Mouse (Mus musculus) myocyte (in vitro differentiated cells): ENCODE measurements around the gene Cxcr5. TPM values are rescaled to one million over a fixed set of nuclear protein-coding genes. Genes with fewer than 3 reads are reported as not detected.
A peak's percentile ranks its signal among the peaks of the same experiment; 100 is the strongest.

Source experiments
- H3K27me3 ChIP-seq: one replicate; pipeline ENCODE4 v1.6.1; 2011; ENCODE audit not compliant: control insufficient read depth, insufficient read depth, insufficient read length
- H3K36me3 ChIP-seq: one replicate; pipeline ENCODE4 v1.6.1; 2011; ENCODE audit not compliant: control insufficient read depth, insufficient read depth
- H3K4me2 ChIP-seq: one replicate; pipeline ENCODE4 v1.6.1; 2011; ENCODE audit warnings: low read depth, control low read depth
- H3K4me3 ChIP-seq: one replicate; pipeline ENCODE4 v1.5.1; 2011; ENCODE audit warnings: mild to moderate bottlenecking, control low read depth, moderate library complexity
- H3K79me2 ChIP-seq: one replicate; pipeline ENCODE4 v1.6.1; 2011; ENCODE audit not compliant: control insufficient read depth, insufficient read depth
- H3ac ChIP-seq: one replicate; pipeline ENCODE4 v1.6.1; 2011; ENCODE audit not compliant: control insufficient read depth, insufficient read length
- CEBPB ChIP-seq: IDR thresholded peaks from 2 replicates; pipeline ENCODE4 v1.6.1; 2011; ENCODE audit warnings: mild to moderate bottlenecking, moderate library complexity; ENCODE audit not compliant: poor library complexity, insufficient read depth, severe bottlenecking
- E2F4 ChIP-seq: IDR thresholded peaks from one replicate; pipeline ENCODE4 v1.6.1; 2011; ENCODE audit warnings: mild to moderate bottlenecking, control low read depth, moderate library complexity; ENCODE audit not compliant: insufficient read depth
- MAX ChIP-seq: IDR thresholded peaks from one replicate; pipeline ENCODE4 v1.6.1; 2011; ENCODE audit warnings: low read depth, mild to moderate bottlenecking, control low read depth
- MYOD1 ChIP-seq, 3 experiments: IDR thresholded peaks; one replicate each; pipeline ENCODE4 v1.6.1; 2011; ENCODE audit warnings: control low read depth in 2 of 3, low read depth in 2 of 3, mild to moderate bottlenecking in 2 of 3, moderate library complexity in 1 of 3; ENCODE audit not compliant: insufficient read length in 2 of 3, control insufficient read depth in 1 of 3
- MYOG ChIP-seq, 3 experiments: IDR thresholded peaks; one replicate each; pipeline ENCODE4 v1.6.1; 2011; ENCODE audit warnings: control low read depth in 2 of 3, low read depth in 2 of 3, mild to moderate bottlenecking in 2 of 3; ENCODE audit not compliant: insufficient read length in 2 of 3, control insufficient read depth in 1 of 3, insufficient read depth in 1 of 3
- POLR2A ChIP-seq: IDR thresholded peaks from one replicate; pipeline ENCODE4 v1.6.1; 2011; ENCODE audit warnings: low read depth, mild to moderate bottlenecking, control low read depth, moderate library complexity; ENCODE audit not compliant: insufficient read length
- POLR2AphosphoS2 ChIP-seq: IDR thresholded peaks from one replicate; pipeline ENCODE4 v1.6.1; 2011; ENCODE audit warnings: low read depth, control low read depth; ENCODE audit not compliant: insufficient read length
- REST ChIP-seq: IDR thresholded peaks from one replicate; pipeline ENCODE4 v1.6.1; 2011; ENCODE audit warnings: mild to moderate bottlenecking, control low read depth, moderate library complexity; ENCODE audit not compliant: insufficient read depth, insufficient read length
- SRF ChIP-seq: IDR thresholded peaks from one replicate; pipeline ENCODE4 v1.6.1; 2011; ENCODE audit warnings: low read depth; ENCODE audit not compliant: control insufficient read depth, insufficient read length
- TCF12 ChIP-seq: IDR thresholded peaks from one replicate; pipeline ENCODE4 v1.6.1; 2011; ENCODE audit warnings: mild to moderate bottlenecking, control low read depth; ENCODE audit not compliant: poor library complexity, insufficient read depth, severe bottlenecking
- TCF3 ChIP-seq: IDR thresholded peaks from one replicate; pipeline ENCODE4 v1.6.1; 2011; ENCODE audit warnings: low read depth, control low read depth; ENCODE audit not compliant: insufficient read length
- USF1 ChIP-seq: IDR thresholded peaks from one replicate; pipeline ENCODE4 v1.6.1; 2011; ENCODE audit warnings: low read depth, mild to moderate bottlenecking, control low read depth, moderate library complexity
- polyA plus RNA-seq: library from polyadenylated mRNA; unstranded; fragments of >200 nt; fragmentation: generic; extraction: Trizol; gene quantifications from one replicate; pipeline ENCODE4 v1.2.1, GENCODE M21; 2012; ENCODE audit warnings: missing spikeins

Cxcr5 gene
- polyA plus RNA-seq, 1 experiment: 0.01 TPM

DNA sequence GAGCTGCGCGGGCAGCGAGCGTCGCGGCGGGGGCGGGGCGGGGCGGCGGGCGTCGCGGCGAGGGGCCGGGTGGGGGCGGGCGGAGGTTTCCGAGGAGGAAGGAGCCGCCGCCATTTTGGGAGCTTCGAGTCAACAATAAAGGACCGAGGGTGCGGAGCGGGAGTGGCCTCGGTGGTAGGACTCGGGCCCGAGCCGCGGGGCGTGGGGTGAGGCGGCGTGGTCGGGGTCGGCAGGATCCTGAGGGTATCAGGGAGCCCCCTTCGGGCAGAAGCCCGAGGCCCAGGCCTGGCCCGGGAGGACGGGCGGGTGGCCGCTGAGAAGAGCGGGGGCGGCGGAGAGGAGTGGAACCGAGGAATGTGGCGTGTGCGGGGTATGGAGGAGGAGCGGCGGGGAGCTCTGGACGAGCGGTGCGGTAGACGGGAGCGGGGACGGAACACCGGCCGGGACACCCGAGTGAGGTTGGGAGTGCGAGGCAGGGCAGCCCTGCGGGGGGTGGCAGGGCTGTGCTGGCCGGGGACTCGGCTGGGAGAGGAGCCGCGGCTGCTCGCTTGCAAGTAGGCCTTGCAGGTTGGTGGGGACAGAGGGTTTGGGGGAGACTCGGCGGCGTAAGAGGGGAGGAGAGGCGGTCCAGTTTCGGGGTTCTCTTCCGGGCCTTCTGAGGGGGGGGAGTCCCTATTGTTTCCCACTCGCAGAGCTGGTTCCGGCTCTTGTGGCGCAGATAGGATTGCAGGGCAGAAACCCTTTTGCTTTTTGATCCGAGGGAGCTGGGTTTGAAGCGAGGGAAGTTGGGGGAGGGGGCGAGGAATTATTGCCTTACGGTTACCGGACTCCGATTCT, 43.3 kb upstream of the Cxcr5 start, which contains the start of gene Ddx6:
Gene Ddx6, plus strand, starts transcription at position 114 of the 837 bp plus-strand sequence.
- peaks cover 25% of the 10 kb centered on the region for H3K36me3 ChIP-seq
- H3ac ChIP-seq: peak within 1 kb of the TSS; percentile 94
- H3K27me3 ChIP-seq: no peaks in the 10 kb centered on the region
- peak within 1 kb of the TSS; percentile 98 for H3K4me3 ChIP-seq
- TF ChIP-seq MYOD1 (IDR thresholded peaks at IDR 0.05; ENCODE audit: control insufficient read depth in 1 of 3, insufficient read length in 2 of 3, low read depth in 2 of 3) (no peak), MAX (no peak), MYOG (IDR thresholded peaks at IDR 0.05; ENCODE audit: control insufficient read depth in 1 of 3, insufficient read depth in 1 of 3, insufficient read length in 2 of 3, low read depth in 2 of 3) (peak in 1 of 3 experiments; percentile 8), TCF3 (no peak)
- peaks cover 72% of the 10 kb centered on the region for H3K79me2 ChIP-seq
- peak within 1 kb of the TSS; percentile 94 for H3K4me2 ChIP-seq

DNA sequence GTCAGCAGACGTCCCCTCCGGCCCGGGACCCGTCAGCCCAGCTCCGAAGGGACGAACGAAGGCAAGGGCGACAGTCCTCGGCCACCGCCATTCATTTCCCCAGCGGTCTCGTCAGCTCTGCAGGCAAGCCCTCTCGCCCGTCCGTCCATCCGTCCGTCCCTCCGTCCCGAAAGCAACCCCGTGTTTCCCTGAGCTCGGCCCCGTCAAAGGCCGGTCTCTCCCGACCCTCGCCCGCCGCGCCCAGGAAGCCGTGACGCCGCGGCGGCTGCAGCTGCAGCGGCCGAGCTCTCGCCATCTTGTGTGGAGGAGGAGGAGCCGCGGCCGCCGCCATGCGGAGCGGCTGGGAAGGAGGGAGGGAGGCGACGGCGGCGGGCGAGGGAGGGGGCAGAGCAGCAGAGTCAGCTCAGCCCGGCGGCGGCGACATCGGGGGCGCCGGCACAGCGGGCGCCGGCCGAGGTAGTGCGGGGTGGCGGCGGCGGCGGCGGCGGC, 42.7 kb upstream of the Cxcr5 start:
- Histone ChIP-seq H3K4me3 (peak overlapping the region; percentile 98), H3K36me3 (peaks cover 19% of the 10 kb centered on the region)

DNA sequence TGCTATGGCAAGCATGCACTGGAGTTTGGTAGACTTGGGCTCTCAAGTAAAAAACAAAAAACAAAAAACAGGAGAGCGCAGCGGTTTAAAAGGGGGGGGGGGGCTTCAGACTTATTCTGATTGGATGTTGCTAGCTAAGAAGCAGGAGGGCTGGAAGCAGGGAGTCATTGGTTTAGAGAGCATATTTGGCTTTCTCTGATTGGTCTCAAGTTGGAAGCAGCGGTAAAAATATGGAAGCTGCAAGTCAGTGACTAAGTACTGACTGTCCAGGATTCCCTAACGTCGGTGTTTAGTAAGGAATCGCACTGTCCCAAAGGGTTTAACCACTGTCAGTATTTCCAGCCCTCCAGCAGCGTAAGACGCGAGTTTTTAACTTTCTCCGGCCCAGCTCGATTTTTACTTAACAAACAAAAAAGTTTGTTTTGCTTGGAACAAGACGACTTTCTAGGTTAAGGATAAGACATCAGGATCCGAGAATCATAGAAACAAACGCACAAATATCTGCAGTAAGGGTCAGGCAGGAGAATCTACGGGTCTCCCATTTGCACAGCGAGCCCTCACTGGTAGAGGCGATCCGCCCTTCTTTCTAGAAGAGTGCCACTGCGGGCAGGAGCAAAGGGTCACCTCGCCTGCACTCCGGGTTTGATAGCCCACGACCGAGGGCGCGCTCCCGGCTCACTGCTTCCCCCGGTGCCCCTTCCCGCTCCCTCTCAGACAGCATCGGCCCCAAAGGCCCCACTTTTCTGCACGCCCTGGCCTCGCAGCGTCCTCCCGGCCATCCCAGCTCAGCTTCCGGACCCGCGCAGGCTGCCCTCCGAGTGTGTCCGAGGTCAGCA, 42.0 kb upstream of the Cxcr5 start:
- Histone ChIP-seq H3K4me2 (peak overlapping the region; percentile 94), H3K27me3 (no peaks in the 10 kb centered on the region), H3K79me2 (peaks cover 59% of the 10 kb centered on the region), H3K36me3 (peaks cover 13% of the 10 kb centered on the region), H3ac (peak overlapping the region; percentile 94), H3K4me3 (peak overlapping the region; percentile 98)
- TF ChIP-seq POLR2A (peak; percentile 48), POLR2AphosphoS2 (peak; percentile 54), MAX (no peak)

More for the DNA sequence above, 42.7 kb upstream of the Cxcr5 start:
- peak in 1 of 3 experiments; percentile 44 for TF ChIP-seq MYOG (IDR thresholded peaks at IDR 0.05; ENCODE audit: control insufficient read depth in 1 of 3, insufficient read depth in 1 of 3, insufficient read length in 2 of 3, low read depth in 2 of 3)
- TF ChIP-seq USF1: no peak
- no peak for TF ChIP-seq TCF3
- TF ChIP-seq E2F4: no peak
- TF ChIP-seq MYOD1 (IDR thresholded peaks at IDR 0.05; ENCODE audit: control insufficient read depth in 1 of 3, insufficient read length in 2 of 3, low read depth in 2 of 3): peak in 1 of 3 experiments; percentile 36
- TF ChIP-seq POLR2A: peak; percentile 71
- no peak for TF ChIP-seq MAX
- TF ChIP-seq SRF: no peak
- TF ChIP-seq CEBPB: no peak
- TF ChIP-seq POLR2AphosphoS2: peak; percentile 8
- Histone ChIP-seq H3K27me3 (no peaks in the 10 kb centered on the region), H3K4me2 (peak overlapping the region; percentile 94), H3K79me2 (peaks cover 66% of the 10 kb centered on the region), H3ac (peak overlapping the region; percentile 94)

DNA sequence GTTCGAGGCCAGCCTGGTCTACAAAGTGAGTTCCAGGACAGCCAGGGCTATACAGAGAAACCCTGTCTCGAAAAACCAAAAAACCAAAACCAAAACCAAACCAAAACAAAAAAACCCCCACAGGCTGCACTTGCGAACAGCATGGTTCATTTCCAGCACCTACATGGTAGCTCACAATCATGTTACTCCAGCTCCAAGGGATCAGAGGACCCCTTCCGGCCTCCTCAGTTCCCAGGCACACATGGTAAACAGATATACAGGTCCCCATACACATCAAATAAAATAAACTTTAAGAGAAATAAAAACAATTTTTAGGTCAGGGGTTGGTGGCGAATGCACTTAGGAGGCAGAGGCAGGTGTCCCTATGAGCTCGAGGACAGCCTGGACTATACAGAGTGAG, 41.1 kb upstream of the Cxcr5 start:
- Histone ChIP-seq H3K4me3 (peak overlapping the region; percentile 98), H3K79me2 (peaks cover 50% of the 10 kb centered on the region), H3K36me3 (peaks cover 4% of the 10 kb centered on the region), H3ac (no peak overlapping the region), H3K27me3 (no peaks in the 10 kb centered on the region), H3K4me2 (peak overlapping the region; percentile 94)
- TF ChIP-seq MYOD1 (IDR thresholded peaks at IDR 0.05; ENCODE audit: control insufficient read depth in 1 of 3, insufficient read length in 2 of 3, low read depth in 2 of 3): no peak
- TF ChIP-seq POLR2A: no peak
- no peak for TF ChIP-seq REST
- no peak for TF ChIP-seq USF1
- TF ChIP-seq POLR2AphosphoS2: no peak
- TF ChIP-seq TCF3: no peak
- no peak for TF ChIP-seq MYOG (IDR thresholded peaks at IDR 0.05; ENCODE audit: control insufficient read depth in 1 of 3, insufficient read depth in 1 of 3, insufficient read length in 2 of 3, low read depth in 2 of 3)
- TF ChIP-seq CEBPB: no peak
- no peak for TF ChIP-seq TCF12
- TF ChIP-seq MAX: no peak
- TF ChIP-seq SRF: no peak
- no peak for TF ChIP-seq E2F4
